Mouse (Mus musculus) intestine, postnatal 0 days (tissue): ENCODE data around the gene Plekhj1. TPM values are rescaled to one million over a fixed set of nuclear protein-coding genes. Genes with fewer than 3 reads are reported as not detected.

Experiments
- ATAC-seq: fragments of 200-750 bp; cut with Nextera tagmentation; 2 replicates; pipeline ENCODE4 v1.8.0; 2017; ENCODE audit warnings: mild to moderate bottlenecking, moderate TSS enrichment, moderate library complexity
- H3K27ac ChIP-seq: fragments of 300-500 bp; sonication (generic); 2 replicates; pipeline ENCODE4 v1.5.1; 2014; ENCODE audit warnings: mild to moderate bottlenecking, low read depth, low read length, moderate library complexity
- H3K27me3 ChIP-seq: fragments of 300-500 bp; sonication (generic); replicated peaks from 2 replicates; pipeline ENCODE4 v1.6.1; 2014; ENCODE audit warnings: low read length, mixed read lengths; ENCODE audit not compliant: control insufficient read depth, insufficient read depth
- H3K36me3 ChIP-seq: fragments of 300-500 bp; sonication (generic); 2 replicates; pipeline ENCODE4 v1.6.1; 2014; ENCODE audit warnings: mild to moderate bottlenecking, moderate library complexity; ENCODE audit not compliant: control insufficient read depth, insufficient read depth
- H3K4me1 ChIP-seq: fragments of 300-500 bp; sonication (generic); replicated peaks from 2 replicates; pipeline ENCODE4 v1.6.1; 2014; ENCODE audit warnings: antibody characterized with exemption, low read length, mixed read lengths; ENCODE audit not compliant: control insufficient read depth, insufficient read depth
- H3K4me2 ChIP-seq: fragments of 300-500 bp; sonication (generic); replicated peaks from 2 replicates; pipeline ENCODE4 v1.6.1; 2014; ENCODE audit warnings: low read depth, mild to moderate bottlenecking, moderate library complexity
- H3K4me3 ChIP-seq: fragments of 300-500 bp; sonication (generic); 2 replicates; pipeline ENCODE4 v1.5.1; 2014; ENCODE audit warnings: low read depth, low read length
- H3K9ac ChIP-seq: fragments of 300-500 bp; sonication (generic); 2 replicates; pipeline ENCODE4 v1.6.1; 2014; ENCODE audit warnings: mild to moderate bottlenecking, low read depth, low read length
- H3K9me3 ChIP-seq: fragments of 300-500 bp; sonication (generic); 2 replicates; pipeline ENCODE4 v1.6.1; 2016; ENCODE audit warnings: mixed run types; ENCODE audit not compliant: control insufficient read depth
- CTCF ChIP-seq: sonication (generic); IDR thresholded peaks from 2 replicates; pipeline ENCODE4 v1.5.1; 2016; ENCODE audit warnings: low read depth, mild to moderate bottlenecking, control low read depth, antibody characterized with exemption, moderate library complexity
- WGBS: fragments of 180-500 bp; shearing (Covaris S2); extraction: QIAGEN DNeasy Blood & Tissue Kit; methylation state at CpG from one replicate; pipeline ENCODE4 v1.1.7; 2014; 5-methylcytosine and 5-hydroxymethylcytosine counted together
- polyA plus RNA-seq: library from polyadenylated mRNA; unstranded; fragments of >200 nt; fragmentation: Nextera tagmentation; extraction: Ambion mirVana; gene quantifications from 2 replicates; pipeline ENCODE4 v1.2.1, GENCODE M21; 2015

The Plekhj1 gene
- polyA plus RNA-seq, 1 experiment from 2014 or later = 60.9 TPM

DNA sequence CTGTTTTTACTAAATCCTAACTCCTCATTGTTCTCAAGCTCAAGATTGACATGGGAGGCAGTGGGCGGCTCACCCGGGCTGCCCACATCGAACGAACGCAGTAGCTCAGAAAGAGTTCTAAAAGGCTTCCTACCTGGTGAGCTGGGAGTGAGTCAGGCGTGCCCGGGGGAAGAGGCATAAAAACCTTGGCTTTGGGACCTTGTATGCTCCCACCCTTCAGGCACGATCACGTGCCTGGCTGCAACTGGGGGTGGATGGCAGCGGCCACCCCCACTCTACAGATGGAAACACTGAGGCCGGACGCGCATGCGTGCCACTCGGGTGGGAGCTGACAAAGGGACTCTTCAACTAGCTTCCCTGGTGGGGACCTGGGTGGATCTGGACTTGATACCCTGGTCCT lies 43.9 kb upstream of the Plekhj1 start:
- no peak for TF ChIP-seq CTCF
- no peaks in the 10 kb centered on the region for H3K4me1 ChIP-seq
- peaks cover 34% of the 10 kb centered on the region for H3K27me3 ChIP-seq
- H3K4me2 ChIP-seq = no peak overlapping the region
- no peak overlapping the region for H3K9ac ChIP-seq
- H3K9me3 ChIP-seq = no peaks in the 10 kb centered on the region
- WGBS = 81% methylated on average over 15 of the region's 15 CpGs
- no peak overlapping the region for H3K4me3 ChIP-seq
- no peak for ATAC-seq
- H3K36me3 ChIP-seq = no peaks in the 10 kb centered on the region
- H3K27ac ChIP-seq = no peak overlapping the region

DNA sequence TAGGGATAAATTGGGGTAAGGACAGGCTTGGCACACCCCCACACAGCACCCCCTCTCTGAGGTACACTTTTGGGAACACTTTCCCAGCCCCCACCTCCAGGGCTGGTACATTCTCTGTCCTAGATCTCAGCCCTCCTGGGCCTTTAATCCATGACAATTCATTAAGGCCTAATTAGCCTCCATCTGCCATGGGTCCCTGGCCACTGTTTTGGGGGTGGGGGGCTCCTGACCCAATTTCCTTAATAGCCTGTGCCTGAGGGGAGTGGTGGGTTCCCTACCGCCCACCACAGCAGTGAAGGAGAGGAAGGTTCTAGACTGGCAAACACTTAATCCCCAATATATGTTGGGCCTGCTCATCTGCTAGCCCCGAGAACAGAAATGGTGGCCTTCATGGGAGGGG lies 43.3 kb upstream of the Plekhj1 start:
- H3K4me2 ChIP-seq = no peak overlapping the region
- H3K36me3 ChIP-seq = no peaks in the 10 kb centered on the region
- WGBS = 58% methylated on average over 2 of the region's 2 CpGs
- no peak for TF ChIP-seq CTCF
- H3K4me1 ChIP-seq = no peaks in the 10 kb centered on the region
- peaks cover 40% of the 10 kb centered on the region for H3K27me3 ChIP-seq
- H3K9ac ChIP-seq = no peak overlapping the region
- no peak for ATAC-seq
- no peak overlapping the region for H3K27ac ChIP-seq
- H3K4me3 ChIP-seq = no peak overlapping the region
- H3K9me3 ChIP-seq = no peaks in the 10 kb centered on the region

DNA sequence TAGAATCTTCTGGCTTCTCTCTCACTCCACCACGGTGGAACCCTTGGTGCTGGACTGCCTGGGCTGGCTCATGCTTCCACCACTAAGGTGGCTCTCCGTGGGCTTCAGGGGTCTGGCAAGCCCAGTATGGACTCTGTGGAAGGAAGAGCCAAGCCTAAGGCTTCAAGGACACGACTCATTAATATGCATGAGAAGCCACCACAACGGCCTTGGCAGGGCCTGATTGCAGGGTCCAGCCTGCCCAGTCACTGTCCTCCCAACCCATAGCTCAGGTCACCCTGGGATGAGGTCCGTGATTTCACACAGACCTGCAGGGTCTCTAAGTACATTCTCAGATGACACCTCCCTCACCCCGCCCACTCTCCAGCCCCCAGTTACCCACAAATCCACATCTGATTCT lies 41.4 kb upstream of the Plekhj1 start:
- Histone ChIP-seq H3K27ac (no peak overlapping the region), H3K36me3 (no peaks in the 10 kb centered on the region), H3K9me3 (no peaks in the 10 kb centered on the region), H3K4me1 (no peaks in the 10 kb centered on the region), H3K27me3 (peaks cover 49% of the 10 kb centered on the region), H3K9ac (no peak overlapping the region), H3K4me2 (no peak overlapping the region), H3K4me3 (no peak overlapping the region)
- ATAC-seq = no peak
- TF ChIP-seq CTCF = no peak
- 53% methylated on average over 6 of the region's 6 CpGs for WGBS

DNA sequence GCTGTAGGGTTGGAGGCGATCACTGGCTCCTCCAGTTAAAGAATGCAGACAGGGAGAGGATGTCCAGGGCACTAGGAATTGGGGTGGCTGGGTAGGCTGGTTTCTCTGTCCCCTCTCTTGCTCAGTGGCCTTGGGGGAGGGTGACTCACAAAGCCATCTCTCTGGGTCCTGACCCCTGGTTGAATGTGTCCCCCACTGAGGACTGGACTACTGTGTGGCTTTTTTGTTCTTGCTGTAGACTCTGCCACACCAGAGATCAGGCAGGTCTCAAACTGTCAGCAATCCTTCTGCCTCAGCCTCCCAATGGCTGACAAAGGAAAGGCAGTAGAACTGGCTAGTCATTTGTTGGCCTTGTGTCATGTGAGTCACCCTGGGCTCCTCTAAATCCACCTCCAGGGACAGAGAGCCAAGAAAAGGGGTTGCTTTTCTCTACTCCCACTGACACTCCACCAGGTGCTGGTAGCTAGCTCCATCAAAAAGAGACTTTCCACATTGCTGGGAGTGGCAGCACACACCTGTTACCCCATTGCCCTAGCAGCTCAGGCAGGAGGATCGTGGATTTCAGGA lies 40.0 kb upstream of the Plekhj1 start:
- Histone ChIP-seq H3K36me3 (no peaks in the 10 kb centered on the region), H3K27ac (no peak overlapping the region), H3K4me3 (no peak overlapping the region), H3K4me2 (no peak overlapping the region), H3K27me3 (peaks cover 50% of the 10 kb centered on the region), H3K9me3 (no peaks in the 10 kb centered on the region), H3K4me1 (no peaks in the 10 kb centered on the region), H3K9ac (no peak overlapping the region)
- no peak for ATAC-seq
- 70% methylated on average over 2 of the region's 2 CpGs for WGBS
- TF ChIP-seq CTCF = no peak

GRCm38 (mm10) chr10:80837827-80838226 lies 39.4 kb upstream of the Plekhj1 start:
- Histone ChIP-seq H3K4me2 (no peak overlapping the region), H3K27ac (no peak overlapping the region), H3K36me3 (no peaks in the 10 kb centered on the region), H3K4me3 (no peak overlapping the region), H3K9ac (no peak overlapping the region), H3K9me3 (no peaks in the 10 kb centered on the region), H3K27me3 (peaks cover 45% of the 10 kb centered on the region), H3K4me1 (no peaks in the 10 kb centered on the region)
- no peak for TF ChIP-seq CTCF
- no peak for ATAC-seq
- WGBS = 12% methylated on average over 2 of the region's 2 CpGs

DNA sequence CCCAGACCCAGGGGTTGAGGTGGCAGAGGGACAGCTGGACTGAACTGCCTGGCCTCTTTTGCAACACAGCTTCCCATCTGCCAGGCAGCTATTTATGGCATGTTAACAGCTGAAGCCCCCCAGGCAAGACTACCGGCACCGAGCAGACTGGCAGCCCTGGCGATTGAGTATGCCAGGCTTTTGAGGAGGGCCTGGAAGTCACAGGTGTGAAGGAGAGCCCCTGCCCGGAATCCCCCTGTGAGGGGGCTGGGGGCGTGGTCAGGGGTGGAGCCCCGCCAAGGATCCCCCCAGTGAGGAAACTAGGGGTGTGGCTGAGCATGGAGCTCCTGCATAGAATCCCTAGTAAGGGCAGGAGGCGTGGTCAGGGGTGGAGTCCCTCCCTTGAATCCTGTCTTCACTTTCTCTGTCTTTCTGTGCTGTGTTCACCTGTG lies 38.5 kb upstream of the Plekhj1 start:
- H3K4me2 ChIP-seq = no peak overlapping the region
- no peaks in the 10 kb centered on the region for H3K36me3 ChIP-seq
- no peak for ATAC-seq
- H3K9me3 ChIP-seq = no peaks in the 10 kb centered on the region
- H3K4me3 ChIP-seq = no peak overlapping the region
- H3K4me1 ChIP-seq = no peaks in the 10 kb centered on the region
- H3K9ac ChIP-seq = no peak overlapping the region
- peaks cover 39% of the 10 kb centered on the region for H3K27me3 ChIP-seq
- WGBS = 56% methylated on average over 7 of the region's 7 CpGs
- no peak for TF ChIP-seq CTCF
- H3K27ac ChIP-seq = no peak overlapping the region

GRCm38 (mm10) chr10:80835617-80836016 lies 37.2 kb upstream of the Plekhj1 start:
- H3K27ac ChIP-seq = no peak overlapping the region
- no peaks in the 10 kb centered on the region for H3K36me3 ChIP-seq
- H3K9me3 ChIP-seq = no peaks in the 10 kb centered on the region
- no peak overlapping the region for H3K4me2 ChIP-seq
- ATAC-seq = no peak
- WGBS = 53% methylated on average over 30 of the region's 30 CpGs
- H3K9ac ChIP-seq = no peak overlapping the region
- no peak overlapping the region for H3K4me3 ChIP-seq
- no peak for TF ChIP-seq CTCF
- H3K27me3 ChIP-seq = peaks cover 36% of the 10 kb centered on the region
- H3K4me1 ChIP-seq = 0 out of 2 replicates have a peak, but pooled peaks cover 3% of the 10 kb centered on the region
